Mouse (Mus musculus) cortical plate, adult 2 months (tissue): ENCODE results near the gene Akr7a5. TPM values are rescaled to one million over a fixed set of nuclear protein-coding genes. Genes with fewer than 3 reads are reported as not detected.

Experiments used
- H3K27ac ChIP-seq: fragments of 200-500 bp; 2 replicates; pipeline ENCODE4 v1.5.1; 2012; ENCODE audit warnings: low read length, control low read depth, inconsistent platforms; ENCODE audit not compliant: insufficient read depth
- H3K4me1 ChIP-seq: fragments of 200-500 bp; 2 replicates; pipeline ENCODE4 v1.6.1; 2011; ENCODE audit warnings: low read length; ENCODE audit not compliant: control insufficient read depth, insufficient read depth
- H3K4me3 ChIP-seq: fragments of 200-500 bp; 2 replicates; pipeline ENCODE4 v1.5.1; 2011; ENCODE audit warnings: mild to moderate bottlenecking, low read length, control low read depth; ENCODE audit not compliant: insufficient read depth
- CTCF ChIP-seq: fragments of 200-500 bp; IDR thresholded peaks from 2 replicates; pipeline ENCODE4 v1.5.1; 2011; ENCODE audit warnings: mild to moderate bottlenecking, control low read depth, low read length; ENCODE audit not compliant: insufficient read depth; ENCODE audit errors: extremely low read depth
- POLR2A ChIP-seq: fragments of 200-500 bp; IDR thresholded peaks from 2 replicates; pipeline ENCODE4 v1.6.1; 2011; ENCODE audit warnings: mild to moderate bottlenecking, low read length, control low read depth; ENCODE audit not compliant: insufficient read depth; ENCODE audit errors: extremely low read depth
- polyA plus RNA-seq: library from polyadenylated mRNA; depleted of rRNA; stranded (reverse); fragments of >200 nt; gene quantifications from 2 replicates; pipeline ENCODE4 v1.2.3, GENCODE M21; 2012; rRNA removed

Gene Akr7a5
- polyA plus RNA-seq, 1 experiment, result 17.5 TPM

- no peaks in the 10 kb centered on the region for H3K4me1 ChIP-seq
- no peak overlapping the region for H3K27ac ChIP-seq
- TF ChIP-seq CTCF, result no peak
- no peak for TF ChIP-seq POLR2A
- no peak overlapping the region for H3K4me3 ChIP-seq
These were observed 33.2 kb downstream of the Akr7a5 start for GRCm38 (mm10) chr4:139343718-139344117.

GRCm38 (mm10) chr4:139345416-139346019, 35.0 kb downstream of the Akr7a5 start:
- no peak overlapping the region for H3K27ac ChIP-seq
- TF ChIP-seq CTCF (no peak), POLR2A (no peak)
- H3K4me1 ChIP-seq, result no peaks in the 10 kb centered on the region
- no peak overlapping the region for H3K4me3 ChIP-seq

GRCm38 (mm10) chr4:139351931-139352711, 41.6 kb downstream of the Akr7a5 start, which contains the start of the genes Mrto4, Emc1 and Ubr4:
TSS of gene Mrto4 (minus strand) at chr4:139352576.
TSS of gene Emc1 (plus strand) at chr4:139352587.
TSS of gene Ubr4 (plus strand) at chr4:139352609.
- Histone ChIP-seq H3K4me1 (peaks cover 7% of the 10 kb centered on the region), H3K4me3 (peak within 1 kb of the TSS; percentile 65), H3K27ac (peak within 1 kb of the TSS; percentile 99)
- TF ChIP-seq CTCF (no peak), POLR2A (peak; percentile 64; the same call in 1 of the 2 replicates)

- Histone ChIP-seq H3K4me3 (peak overlapping the region; percentile 65), H3K4me1 (peaks cover 7% of the 10 kb centered on the region), H3K27ac (no peak overlapping the region)
- TF ChIP-seq POLR2A (no peak), CTCF (no peak)
These were observed 42.3 kb downstream of the Akr7a5 start for GRCm38 (mm10) chr4:139352832-139353231.

- TF ChIP-seq CTCF (no peak), POLR2A (no peak)
- H3K4me1 ChIP-seq, result peaks cover 1% of the 10 kb centered on the region
- H3K4me3 ChIP-seq, result no peak overlapping the region
- H3K27ac ChIP-seq, result no peak overlapping the region
These were observed 46.7 kb downstream of the Akr7a5 start for GRCm38 (mm10) chr4:139357211-139357610.

GRCm38 (mm10) chr4:139360761-139361548, 50.4 kb downstream of the Akr7a5 start:
- Histone ChIP-seq H3K4me3 (no peak overlapping the region), H3K4me1 (no peaks in the 10 kb centered on the region), H3K27ac (no peak overlapping the region)
- TF ChIP-seq POLR2A (no peak), CTCF (no peak)

GRCm38 (mm10) chr4:139367336-139367735, 56.8 kb downstream of the Akr7a5 start:
- Histone ChIP-seq H3K4me3 (no peak overlapping the region), H3K4me1 (no peaks in the 10 kb centered on the region), H3K27ac (no peak overlapping the region)
- no peak for TF ChIP-seq POLR2A
- TF ChIP-seq CTCF, result no peak

Other genes starting within 250 kb of the Akr7a5 start
- 7.4 and 7.5 TPM in 2 replicates for gene Htr6, start 235.2 kb upstream of the Akr7a5 start, polyA plus RNA-seq
- gene Nbl1, start 217.8 kb upstream of the Akr7a5 start, polyA plus RNA-seq, result 81.1 and 82.4 TPM in 2 replicates
- 180 and 195 TPM in 2 replicates for gene Minos1, start 179.6 kb upstream of the Akr7a5 start, polyA plus RNA-seq
- gene Capzb, start 117.8 kb upstream of the Akr7a5 start, polyA plus RNA-seq, result 229 and 234 TPM in 2 replicates
- 23.3 and 23.9 TPM in 2 replicates for gene Pqlc2, start within 50 bp of the Akr7a5 start, polyA plus RNA-seq
- gene Mrto4, start 41.8 kb downstream of the Akr7a5 start, polyA plus RNA-seq, result 53.2 and 53.9 TPM in 2 replicates
- 69.8 and 70.9 TPM in 2 replicates for gene Emc1, start 41.8 kb downstream of the Akr7a5 start, polyA plus RNA-seq
- gene Ubr4, start 41.9 kb downstream of the Akr7a5 start, polyA plus RNA-seq, result 183 and 188 TPM in 2 replicates
- gene Iffo2, start 219.8 kb downstream of the Akr7a5 start, polyA plus RNA-seq, result 9.4 and 10.4 TPM in 2 replicates